Mouse (Mus musculus) macrophage (primary cell): Measurements from ENCODE around the gene Nr6a1. TPM values are rescaled to one million over a fixed set of nuclear protein-coding genes. Genes with fewer than 3 reads are reported as not detected.

ENCODE experiments used
- H3K27ac ChIP-seq: fragments of 350-480 bp; formaldehyde crosslinking; 2 replicates; pipeline ENCODE4 v1.9.0; 2021
- H3K36me3 ChIP-seq: fragments of 350-480 bp; formaldehyde crosslinking; 2 replicates; pipeline ENCODE4 v1.9.0; 2021; ENCODE audit errors: inconsistent target
- H3K4me3 ChIP-seq: fragments of 350-480 bp; formaldehyde crosslinking; 2 replicates; pipeline ENCODE4 v1.9.0; 2021; ENCODE audit errors: inconsistent target
- H3K79me2 ChIP-seq: fragments of 350-480 bp; formaldehyde crosslinking; 2 replicates; pipeline ENCODE4 v1.9.0; 2021; ENCODE audit errors: inconsistent target
- whole genome bisulfite sequencing: methylation state at CpG from one replicate; pipeline ENCODE4 v1.1.7; 2026; ENCODE audit warnings: inconsistent platforms; ENCODE audit not compliant: missing documents; 5-methylcytosine and 5-hydroxymethylcytosine counted together
- polyA plus RNA-seq: library from polyadenylated mRNA; stranded (reverse); fragments of 250-400 nt; gene quantifications from 3 replicates; pipeline ENCODE4 v1.2.4, GENCODE M21; 2018; ENCODE audit warnings: inconsistent platforms

The Nr6a1 gene
- polyA plus RNA-seq, 1 experiment from 2014 or later = 1.0 TPM

- WGBS = 19% methylated on average over 44 of the region's 58 CpGs
- H3K4me3 ChIP-seq = no peak overlapping the region
- H3K79me2 ChIP-seq = no peaks in the 10 kb centered on the region
Measured at GRCm38 (mm10) chr2:38712076-38712768, 215.3 kb downstream of the Nr6a1 start.

GRCm38 (mm10) chr2:38711421-38711861, 216.0 kb downstream of the Nr6a1 start:
- no peaks in the 10 kb centered on the region for H3K79me2 ChIP-seq
- 6% methylated on average over 40 of the region's 40 CpGs for WGBS
- no peak overlapping the region for H3K27ac ChIP-seq
- no peaks in the 10 kb centered on the region for H3K36me3 ChIP-seq
- no peak overlapping the region for H3K4me3 ChIP-seq

More at GRCm38 (mm10) chr2:38712076-38712768, 215.3 kb downstream of the Nr6a1 start:
- no peak overlapping the region for H3K27ac ChIP-seq
- H3K36me3 ChIP-seq = no peaks in the 10 kb centered on the region

DNA sequence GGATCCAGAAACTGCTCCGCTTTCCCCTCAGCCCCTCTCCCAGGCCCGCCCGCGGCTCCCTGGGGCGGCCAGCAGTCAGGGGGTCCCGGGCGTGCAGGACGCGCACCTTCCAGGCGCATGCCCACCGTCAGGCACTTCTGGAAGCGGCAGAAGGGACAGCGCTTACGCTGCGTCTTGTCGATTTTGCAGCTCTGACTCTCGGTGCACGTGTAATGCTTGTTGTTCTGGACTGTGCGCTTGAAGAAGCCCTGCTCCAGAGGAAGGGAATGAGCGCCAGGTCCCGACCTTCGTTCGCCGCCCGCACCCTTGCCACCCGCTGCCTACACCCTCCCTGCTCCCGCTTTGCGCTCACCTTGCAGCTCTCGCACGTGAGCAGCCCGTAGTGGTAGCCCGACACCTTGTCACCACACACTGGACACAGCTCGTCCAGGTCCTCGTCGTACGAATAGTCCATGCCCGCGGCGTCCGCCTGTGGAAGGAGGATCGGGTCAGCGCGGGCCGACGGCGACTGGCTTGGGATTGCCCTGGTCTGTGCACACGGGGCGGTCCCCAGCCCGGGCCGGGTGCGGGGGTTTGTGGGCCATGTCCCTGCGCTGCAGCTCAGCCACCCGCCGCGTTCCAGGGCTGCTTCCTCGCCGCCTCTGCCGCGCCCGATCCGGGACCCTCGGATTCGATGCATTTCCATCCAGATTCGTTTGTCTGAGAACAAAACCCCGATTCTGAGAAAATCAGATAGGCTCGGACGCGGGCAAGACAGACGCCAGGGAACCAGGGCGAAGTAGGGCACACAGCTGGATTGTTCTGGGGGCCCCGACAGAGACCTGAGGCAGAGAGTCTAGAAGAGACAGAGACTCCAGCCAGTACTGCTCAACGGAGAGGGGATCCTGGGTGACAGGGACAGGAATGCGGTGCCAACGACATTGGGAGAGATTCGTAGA, 216.9 kb downstream of the Nr6a1 start:
- Histone ChIP-seq H3K4me3 (no peak overlapping the region), H3K27ac (no peak overlapping the region), H3K36me3 (no peaks in the 10 kb centered on the region), H3K79me2 (no peaks in the 10 kb centered on the region)
- 5% methylated on average over 75 of the region's 75 CpGs for WGBS

GRCm38 (mm10) chr2:38708907-38709688, 218.4 kb downstream of the Nr6a1 start:
- Histone ChIP-seq H3K79me2 (no peaks in the 10 kb centered on the region), H3K27ac (no peak overlapping the region), H3K36me3 (no peaks in the 10 kb centered on the region), H3K4me3 (no peak overlapping the region)
- 38% methylated on average over 12 of the region's 12 CpGs for whole genome bisulfite sequencing

GRCm38 (mm10) chr2:38706661-38707060, 220.8 kb downstream of the Nr6a1 start:
- no peaks in the 10 kb centered on the region for H3K79me2 ChIP-seq
- H3K4me3 ChIP-seq = no peak overlapping the region
- H3K36me3 ChIP-seq = no peaks in the 10 kb centered on the region
- H3K27ac ChIP-seq = no peak overlapping the region
- 21% methylated on average over 6 of the region's 6 CpGs for WGBS

DNA sequence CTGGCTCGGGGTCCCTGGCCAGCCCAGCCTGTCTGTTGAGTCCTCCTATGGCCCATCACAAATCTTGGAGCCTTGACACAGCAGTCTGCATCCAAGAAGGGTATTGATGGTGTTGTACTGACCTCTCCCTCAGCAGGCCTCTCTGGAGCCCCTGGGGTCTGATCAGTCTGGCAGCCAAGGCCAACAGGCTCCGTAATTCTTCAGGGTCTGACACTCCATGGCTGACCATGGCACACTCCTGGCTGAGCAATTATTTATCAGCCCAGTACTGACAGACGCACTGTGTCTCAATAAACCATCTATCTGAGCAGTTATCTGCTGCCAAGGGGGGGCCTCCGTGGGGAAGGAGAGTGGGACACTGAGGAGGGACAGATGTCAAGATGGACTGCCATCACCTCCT, 222.5 kb downstream of the Nr6a1 start:
- Histone ChIP-seq H3K4me3 (no peak overlapping the region), H3K79me2 (no peaks in the 10 kb centered on the region), H3K27ac (no peak overlapping the region), H3K36me3 (no peaks in the 10 kb centered on the region)
- 81% methylated on average over 4 of the region's 4 CpGs for WGBS

- Histone ChIP-seq H3K79me2 (no peaks in the 10 kb centered on the region), H3K36me3 (no peaks in the 10 kb centered on the region), H3K4me3 (no peak overlapping the region), H3K27ac (no peak overlapping the region)
- WGBS = 91% methylated on average over 9 of the region's 9 CpGs
Measured at GRCm38 (mm10) chr2:38704336-38704735, 223.2 kb downstream of the Nr6a1 start.

DNA sequence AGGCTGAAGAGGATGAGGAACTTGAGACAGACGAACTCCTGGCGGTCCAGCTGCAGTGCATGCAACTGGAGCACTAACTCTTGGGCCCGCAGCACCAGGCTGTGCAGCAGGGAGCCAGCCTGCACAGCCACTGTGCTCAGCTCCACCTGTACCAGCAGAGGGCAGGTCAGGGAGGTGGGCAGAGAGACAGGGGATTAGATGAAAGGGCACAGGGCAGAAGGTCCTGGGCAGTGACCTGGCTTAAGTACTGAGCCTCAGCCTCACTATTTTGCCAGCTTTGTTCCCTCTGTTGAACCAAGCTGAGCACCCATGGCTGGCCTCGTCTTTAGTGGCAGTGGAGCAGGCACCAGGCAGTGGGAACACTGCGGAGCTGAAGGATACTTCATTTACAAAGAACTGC, 227.3 kb downstream of the Nr6a1 start:
- Histone ChIP-seq H3K36me3 (no peaks in the 10 kb centered on the region), H3K27ac (no peak overlapping the region), H3K4me3 (no peak overlapping the region), H3K79me2 (no peaks in the 10 kb centered on the region)
- WGBS = 63% methylated on average over 5 of the region's 5 CpGs

DNA sequence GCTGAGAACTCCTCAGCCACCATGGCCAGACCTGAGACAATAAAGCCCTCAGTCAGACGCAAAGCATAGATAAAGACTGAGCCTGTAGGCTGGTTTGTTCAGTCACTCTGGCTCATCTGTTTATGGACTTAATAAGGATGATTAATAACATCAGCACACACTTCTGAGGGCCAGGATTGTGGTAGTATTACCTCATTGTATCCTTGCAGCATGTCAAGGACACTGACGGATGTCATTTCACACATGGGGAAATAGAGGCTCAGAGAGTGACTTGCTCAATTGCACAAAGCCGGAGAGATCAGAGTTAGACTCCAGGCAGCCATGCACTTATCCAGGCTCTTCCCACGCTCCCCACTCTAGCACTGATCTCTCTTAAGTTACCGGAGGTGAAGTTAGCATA, 228.9 kb downstream of the Nr6a1 start:
- Histone ChIP-seq H3K27ac (no peak overlapping the region), H3K4me3 (no peak overlapping the region), H3K79me2 (no peaks in the 10 kb centered on the region), H3K36me3 (no peaks in the 10 kb centered on the region)
- 95% methylated on average over 5 of the region's 5 CpGs for WGBS

DNA sequence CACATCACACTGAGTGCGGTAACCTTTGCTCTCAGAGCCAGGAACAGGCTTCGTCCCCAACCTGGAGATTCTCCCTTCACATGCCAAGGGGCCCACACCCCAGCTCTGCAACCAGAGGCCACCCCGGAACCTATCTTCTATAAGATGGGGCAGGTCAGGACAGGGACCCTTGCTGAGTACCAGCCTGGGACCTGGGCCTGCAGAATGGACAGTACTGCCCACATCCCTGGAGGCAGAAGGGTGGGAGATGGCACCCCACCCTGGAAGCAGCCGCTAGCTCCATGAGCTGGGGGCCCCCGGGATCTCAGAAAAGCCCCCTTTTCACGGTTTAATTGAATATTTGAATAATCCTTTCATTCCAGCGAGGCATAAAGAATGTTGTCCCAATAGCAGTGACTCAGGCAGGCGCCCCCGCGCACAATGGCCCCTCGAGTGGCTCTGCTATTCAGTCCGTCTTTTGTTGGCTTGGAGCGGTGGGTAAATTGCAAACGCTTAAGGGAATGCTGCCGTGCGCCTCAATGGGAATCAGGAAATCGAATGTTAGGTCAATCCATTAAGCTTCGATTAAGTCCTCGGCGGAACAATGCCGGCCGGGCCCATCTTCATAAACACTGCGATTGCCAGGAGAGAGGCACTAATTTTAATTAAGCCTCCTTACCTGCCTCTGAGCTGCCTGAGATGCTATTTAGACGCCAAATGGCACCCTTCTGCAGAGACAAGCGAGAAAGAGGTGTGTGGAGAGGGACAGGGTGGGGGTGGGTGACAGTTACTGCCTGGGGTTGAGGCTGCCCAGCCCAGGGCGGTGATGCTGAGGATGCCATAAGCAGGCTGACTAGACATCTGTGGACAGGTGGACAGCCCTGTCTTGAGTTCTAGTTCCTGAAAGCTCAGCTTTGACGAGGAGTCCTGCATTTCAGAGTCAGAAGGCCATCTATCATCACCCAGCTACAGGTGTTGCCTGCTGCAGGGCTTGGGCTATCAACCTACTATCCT, 230.1 kb downstream of the Nr6a1 start:
- no peaks in the 10 kb centered on the region for H3K79me2 ChIP-seq
- no peak overlapping the region for H3K4me3 ChIP-seq
- no peaks in the 10 kb centered on the region for H3K36me3 ChIP-seq
- 76% methylated on average over 26 of the region's 27 CpGs for WGBS
- no peak overlapping the region for H3K27ac ChIP-seq

DNA sequence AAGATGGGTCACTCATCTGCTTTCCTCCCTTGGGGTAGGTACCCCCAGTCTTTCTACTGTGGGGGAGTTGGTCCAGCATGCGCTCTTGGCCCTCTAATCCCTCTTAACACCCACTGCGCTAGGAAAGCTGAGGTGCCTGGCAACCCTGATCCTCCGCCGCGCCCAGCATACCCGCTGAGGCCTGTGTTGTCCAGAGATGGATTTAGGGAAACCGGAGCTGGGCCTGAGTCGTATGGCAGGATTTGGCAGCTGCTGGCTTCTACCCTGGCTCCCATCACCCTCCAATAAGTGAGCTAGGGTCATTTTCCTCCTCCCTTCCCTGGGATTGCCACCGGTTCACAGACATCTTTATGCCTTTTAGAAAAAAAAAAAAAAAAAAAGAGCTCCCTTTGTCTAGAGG, 231.7 kb downstream of the Nr6a1 start:
- 84% methylated on average over 9 of the region's 9 CpGs for WGBS
- Histone ChIP-seq H3K4me3 (no peak overlapping the region), H3K27ac (no peak overlapping the region), H3K79me2 (no peaks in the 10 kb centered on the region), H3K36me3 (no peaks in the 10 kb centered on the region)

DNA sequence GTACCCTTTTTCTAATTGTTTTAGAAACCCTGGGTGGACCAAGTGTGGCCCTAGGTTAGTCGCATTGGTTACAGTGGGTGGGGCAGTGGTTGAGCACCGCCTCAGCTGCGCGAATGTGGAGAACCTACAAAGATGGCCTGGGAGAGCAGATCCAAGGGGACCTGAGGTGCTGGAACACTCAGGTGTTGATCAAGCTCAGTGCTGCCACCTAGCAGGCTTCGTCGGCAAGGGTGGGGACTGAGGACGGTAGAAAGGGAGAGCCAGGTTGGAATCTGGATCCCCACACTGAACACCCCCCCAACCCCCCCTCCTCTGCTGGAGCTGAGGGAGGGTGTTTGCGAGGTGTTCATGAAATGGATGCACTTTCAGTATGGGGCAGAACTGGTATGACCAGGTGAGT, 235.9 kb downstream of the Nr6a1 start:
- WGBS = 25% methylated on average over 8 of the region's 8 CpGs
- H3K36me3 ChIP-seq = no peaks in the 10 kb centered on the region
- no peak overlapping the region for H3K4me3 ChIP-seq
- no peaks in the 10 kb centered on the region for H3K79me2 ChIP-seq
- H3K27ac ChIP-seq = no peak overlapping the region

DNA sequence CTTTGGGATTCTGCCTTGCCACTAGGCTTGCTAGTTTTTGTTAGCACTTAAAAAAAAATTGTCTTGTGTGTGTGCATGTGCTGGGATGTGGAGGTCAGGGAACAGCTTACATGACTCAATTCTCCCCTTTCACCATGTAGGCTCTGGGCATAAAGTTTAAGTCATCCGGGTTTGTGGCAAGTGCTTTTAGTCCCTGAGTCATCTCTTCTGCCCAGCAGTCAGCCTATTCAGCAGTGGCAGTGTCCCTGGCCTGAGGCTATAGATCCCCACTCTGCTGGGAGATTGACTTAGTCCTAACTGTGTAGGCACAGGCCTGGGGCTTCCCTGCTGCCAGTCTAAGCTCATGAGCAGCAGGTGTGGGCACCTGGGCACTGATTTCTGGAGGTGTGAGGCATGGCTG, 237.6 kb downstream of the Nr6a1 start:
- Histone ChIP-seq H3K27ac (no peak overlapping the region), H3K4me3 (no peak overlapping the region), H3K36me3 (no peaks in the 10 kb centered on the region), H3K79me2 (no peaks in the 10 kb centered on the region)
- WGBS = 83% methylated on average over 1 of the region's 1 CpGs
